Mouse (Mus musculus): Measurements from ENCODE around the gene Lsm10. TPM values are rescaled to one million over a fixed set of nuclear protein-coding genes. Genes with fewer than 3 reads are reported as not detected.
"Not testable (repeated sequence)": the region's sequence is repeated elsewhere in the genome, so short reads cannot be mapped to it uniquely, and the experiment has no call there.

Lsm10 gene
- total and polyA plus RNA-seq, 3 experiments, result 35.0 to 49.6 TPM; not detected in 1

- Histone ChIP-seq H3K9me3 (replicated peaks; ENCODE audit: insufficient read depth, low read length) (no peaks in the 10 kb centered on the region), H3K27ac (ENCODE audit: control insufficient read depth, low read depth, low read length) (no peak overlapping the region), H3K27me3 (ENCODE audit: control insufficient read depth in 1 of 2, insufficient read depth in 2 of 2, low read length in 2 of 2) (no peaks in the 10 kb centered on the region), H3K4me3 (ENCODE audit: control insufficient read depth in 1 of 2, insufficient read depth in 1 of 2, low read depth in 2 of 2, low read length in 2 of 2) (no peak overlapping the region), H3K9ac (ENCODE audit: control insufficient read depth, low read depth, low read length, poor library complexity, severe bottlenecking) (no peak overlapping the region), H3K36me3 (ENCODE audit: control insufficient read depth in 1 of 2, insufficient read depth in 2 of 2, low read length in 2 of 2) (no peaks in the 10 kb centered on the region), H3K4me1 (ENCODE audit: control insufficient read depth in 1 of 2, insufficient read depth in 2 of 2, low read length in 2 of 2) (0 out of 4 replicates have a peak, but pooled peaks cover 0 to 1% of the 10 kb centered on the region in 2 experiments), H3K79me2 (ENCODE audit: control insufficient read depth, insufficient read depth, low read length, poor library complexity) (peaks cover 3% of the 10 kb centered on the region)
- no peak for DNase-seq (ENCODE audit: low read depth, low spot score)
- TF ChIP-seq CTCF (IDR thresholded peaks at IDR 0.05 in 2 of 3, conservative IDR thresholded peaks at IDR 0.05 in 1 of 3; ENCODE audit: control insufficient read depth in 1 of 3, insufficient read depth in 1 of 3, low read depth in 2 of 3, low read length in 3 of 3, poor library complexity in 1 of 3, severe bottlenecking in 1 of 3), result no peak
- no peak for TF ChIP-seq POLR2A (IDR thresholded peaks at IDR 0.05; ENCODE audit: control insufficient read depth in 1 of 2, insufficient read depth in 1 of 2, low read depth in 1 of 2, low read length in 2 of 2, poor library complexity in 1 of 2)
- no peak for TF ChIP-seq E2F4 (IDR thresholded peaks at IDR 0.05; ENCODE audit: borderline replicate concordance, low read depth, low read length)
- TF ChIP-seq JUND (IDR thresholded peaks at IDR 0.05; ENCODE audit: low read depth, low read length), result no peak
- TF ChIP-seq ZNF384 (IDR thresholded peaks at IDR 0.05; ENCODE audit: low read depth, low read length), result no peak
- no peak for TF ChIP-seq TAL1 (IDR thresholded peaks at IDR 0.05; ENCODE audit: low read length)
- no peak for TF ChIP-seq RCOR1 (IDR thresholded peaks at IDR 0.05; ENCODE audit: low read depth, low read length)
- TF ChIP-seq ELF1 (IDR thresholded peaks at IDR 0.05; ENCODE audit: low read depth, low read length), result no peak
- no peak for TF ChIP-seq MAZ (IDR thresholded peaks at IDR 0.05; ENCODE audit: low read depth, low read length)
- TF ChIP-seq USF1 (IDR thresholded peaks at IDR 0.05; ENCODE audit: low read depth, low read length), result no peak
- TF ChIP-seq TCF12 (IDR thresholded peaks at IDR 0.05; ENCODE audit: low read depth, low read length), result no peak
- no peak for TF ChIP-seq TBP (IDR thresholded peaks at IDR 0.05; ENCODE audit: low read depth, low read length)
- no peak for TF ChIP-seq MYC (IDR thresholded peaks at IDR 0.05; ENCODE audit: low read depth, low read length)
- no peak for TF ChIP-seq MAFK (IDR thresholded peaks at IDR 0.05; ENCODE audit: borderline replicate concordance, low read depth, low read length)
- no peak for TF ChIP-seq POLR2AphosphoS2 (IDR thresholded peaks at IDR 0.05; ENCODE audit: low read length)
- no peak for TF ChIP-seq ZKSCAN1 (IDR thresholded peaks at IDR 0.05; ENCODE audit: low read depth, low read length)
- no peak for TF ChIP-seq RAD21 (IDR thresholded peaks at IDR 0.05; ENCODE audit: low read depth, low read length)
These were observed 4.5 kb upstream of the Lsm10 start for GRCm38 (mm10) chr4:126091873-126092272.

- H3K36me3 ChIP-seq (ENCODE audit: control insufficient read depth in 1 of 2, insufficient read depth in 2 of 2, low read length in 2 of 2), result peaks cover 0 to 14% of the 10 kb centered on the region in 2 experiments; a peak in 2 of 4 replicates
- H3K27me3 ChIP-seq (ENCODE audit: control insufficient read depth in 1 of 2, insufficient read depth in 2 of 2, low read length in 2 of 2); H3K9ac ChIP-seq (ENCODE audit: control insufficient read depth, low read depth, low read length, poor library complexity, severe bottlenecking); H3K79me2 ChIP-seq (ENCODE audit: control insufficient read depth, insufficient read depth, low read length, poor library complexity); H3K9me3 ChIP-seq (replicated peaks; ENCODE audit: insufficient read depth, low read length): not testable (repeated sequence)
- peak; percentile 87 for DNase-seq (ENCODE audit: low read depth, low spot score)
- peak overlapping the region; percentile 65 for H3K27ac ChIP-seq (ENCODE audit: control insufficient read depth, low read depth, low read length)
- H3K4me1 ChIP-seq (ENCODE audit: control insufficient read depth in 1 of 2, insufficient read depth in 2 of 2, low read length in 2 of 2), result peaks cover 0 to 23% of the 10 kb centered on the region in 2 experiments; a peak in 3 of 4 replicates
- TF ChIP-seq MYC (IDR thresholded peaks at IDR 0.05; ENCODE audit: low read depth, low read length) (peak; percentile 47; the same call in 1 of the 2 replicates), GATA1 (IDR thresholded peaks at IDR 0.05; ENCODE audit: low read depth, low read length) (0 out of 2 replicates have a peak, but pooled peaks have one; percentile 3), TBP (IDR thresholded peaks at IDR 0.05; ENCODE audit: low read depth, low read length) (peak; percentile 97), NRF1 (IDR thresholded peaks at IDR 0.05; ENCODE audit: insufficient read depth, low read depth, low read length, poor library complexity, severe bottlenecking) (0 out of 2 replicates have a peak, but pooled peaks have one; percentile 11), ETS1 (IDR thresholded peaks at IDR 0.05; ENCODE audit: low read depth, low read length) (peak; percentile 30; the same call in 1 of the 2 replicates), SIN3A (IDR thresholded peaks at IDR 0.05; ENCODE audit: low read length) (0 out of 2 replicates have a peak, but pooled peaks have one; percentile 25), HCFC1 (IDR thresholded peaks at IDR 0.05; ENCODE audit: low read depth, low read length) (0 out of 2 replicates have a peak, but pooled peaks have one; percentile 21), ZNF384 (IDR thresholded peaks at IDR 0.05; ENCODE audit: low read depth, low read length) (peak; percentile 82), ELF1 (IDR thresholded peaks at IDR 0.05; ENCODE audit: low read depth, low read length) (0 out of 2 replicates have a peak, but pooled peaks have one; percentile 29)
- peak overlapping the region; percentile 12 to 93; a peak in 3 of 4 replicates for H3K4me3 ChIP-seq (ENCODE audit: control insufficient read depth in 1 of 2, insufficient read depth in 1 of 2, low read depth in 2 of 2, low read length in 2 of 2)
These were observed 597 bp upstream of the Lsm10 start for GRCm38 (mm10) chr4:126095622-126096430.
